Mouse (Mus musculus): ENCODE data around the gene Pnmal2.

Gene Pnmal2

GRCm38 (mm10) chr7:16944061-16944807, at the start of gene Pnmal2:
Pnmal2 (plus strand) TSS chr7:16944682.
- DNase-seq: peak; percentile 95

DNA sequence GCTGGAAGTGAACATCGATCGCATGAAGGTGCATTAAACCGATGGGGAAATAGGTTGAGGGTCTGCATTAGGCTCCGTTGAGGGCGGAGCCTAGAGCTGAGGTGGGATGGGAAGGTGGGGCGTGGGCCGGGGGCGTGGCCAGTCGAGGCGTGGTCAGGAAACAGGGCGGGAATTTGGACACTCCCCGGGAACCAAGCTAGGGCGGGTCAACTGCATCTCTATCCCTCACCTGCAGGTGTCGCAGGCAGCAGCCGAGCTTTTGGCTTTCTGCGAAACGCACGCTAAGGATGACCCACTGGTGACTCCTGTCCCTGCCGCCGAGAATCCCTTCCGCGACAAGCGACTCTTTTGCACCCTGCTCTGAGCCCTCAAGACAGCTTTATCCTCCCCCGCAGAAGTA, 49.5 kb upstream of the Pnmal2 start:
- DNase-seq: peak; percentile 83

- DNase-seq: no peak
These were observed 49.0 kb upstream of the Pnmal2 start for GRCm38 (mm10) chr7:16895511-16895910.

GRCm38 (mm10) chr7:16900526-16900925, 44.0 kb upstream of the Pnmal2 start:
- DNase-seq: no peak

DNA sequence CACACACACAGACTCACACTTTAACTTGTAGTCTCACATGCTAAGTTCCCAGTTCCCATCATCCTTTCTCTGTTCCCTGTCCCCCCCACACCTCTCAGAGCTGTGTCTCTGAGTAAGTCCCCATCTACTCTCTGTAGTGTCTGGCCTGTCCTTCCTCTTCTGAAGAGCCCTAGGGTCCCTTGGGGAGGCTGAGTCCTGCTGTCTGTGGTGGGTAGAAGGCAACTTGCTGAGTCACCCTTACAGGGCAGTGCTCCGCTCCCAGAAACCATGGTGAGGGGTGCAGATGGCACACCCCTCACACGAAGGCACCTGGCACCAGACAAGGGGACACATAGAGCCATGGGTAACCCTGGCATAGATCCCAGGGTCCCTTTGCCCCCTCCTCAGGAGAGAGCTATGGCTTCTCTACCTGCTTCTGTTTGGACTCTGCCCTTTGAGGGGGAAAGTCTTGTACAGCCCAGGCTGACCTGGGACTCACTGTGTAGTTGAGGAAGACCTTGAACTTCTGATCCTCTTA, 41.0 kb upstream of the Pnmal2 start:
- DNase-seq: no peak

GRCm38 (mm10) chr7:16904120-16904675, 40.3 kb upstream of the Pnmal2 start:
- no peak for DNase-seq

DNA sequence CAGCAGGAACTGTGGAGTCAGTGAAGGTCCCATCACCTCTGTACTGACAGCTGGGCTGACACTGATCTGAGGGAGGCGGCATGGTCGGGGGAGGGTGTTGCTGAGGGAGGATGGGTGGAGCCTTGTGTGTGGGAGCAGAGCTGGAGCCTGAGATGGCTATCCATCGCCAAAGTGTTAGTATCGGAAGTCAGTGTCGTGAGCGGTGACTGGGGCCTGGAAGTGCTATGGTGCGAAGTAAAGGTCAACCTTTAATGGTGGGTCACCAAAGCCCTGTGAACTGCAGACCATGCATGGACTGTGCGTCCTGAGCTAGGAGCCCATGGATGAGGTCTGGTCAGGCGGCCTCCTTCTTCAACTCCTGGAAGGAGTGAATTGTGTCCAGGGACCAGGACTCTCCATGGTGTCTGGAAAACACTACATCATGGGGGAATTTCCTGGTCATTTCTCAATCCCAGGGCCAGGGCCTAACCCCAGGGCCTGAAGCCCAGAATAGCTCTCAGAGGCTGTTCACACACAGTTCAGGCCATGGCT, 38.9 kb upstream of the Pnmal2 start:
- peak; percentile 54 for DNase-seq

DNA sequence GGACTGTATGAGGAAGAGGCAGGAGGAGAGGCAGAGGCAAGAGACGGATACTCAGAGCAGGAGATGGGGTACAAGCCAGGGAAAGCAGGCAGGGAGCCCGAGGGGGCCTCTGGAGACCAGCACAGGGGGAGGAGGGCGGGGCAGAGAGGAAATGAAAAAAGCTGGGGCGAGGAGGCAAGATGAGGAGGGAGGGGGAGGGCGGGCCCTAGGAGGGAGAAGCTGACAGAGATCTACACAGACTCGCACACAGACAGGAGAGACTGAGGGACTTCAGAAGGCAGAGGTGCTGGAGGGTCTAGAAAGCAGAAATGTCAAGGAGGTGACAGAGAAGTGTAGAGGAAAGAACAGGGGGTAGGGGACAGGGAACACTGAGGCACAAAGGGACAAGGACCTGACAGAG, 38.2 kb upstream of the Pnmal2 start, which contains the start of gene Ptgir:
Gene Ptgir, plus strand, starts transcription at position 210 of the 400 bp plus-strand sequence.
- DNase-seq: peak; percentile 73

DNA sequence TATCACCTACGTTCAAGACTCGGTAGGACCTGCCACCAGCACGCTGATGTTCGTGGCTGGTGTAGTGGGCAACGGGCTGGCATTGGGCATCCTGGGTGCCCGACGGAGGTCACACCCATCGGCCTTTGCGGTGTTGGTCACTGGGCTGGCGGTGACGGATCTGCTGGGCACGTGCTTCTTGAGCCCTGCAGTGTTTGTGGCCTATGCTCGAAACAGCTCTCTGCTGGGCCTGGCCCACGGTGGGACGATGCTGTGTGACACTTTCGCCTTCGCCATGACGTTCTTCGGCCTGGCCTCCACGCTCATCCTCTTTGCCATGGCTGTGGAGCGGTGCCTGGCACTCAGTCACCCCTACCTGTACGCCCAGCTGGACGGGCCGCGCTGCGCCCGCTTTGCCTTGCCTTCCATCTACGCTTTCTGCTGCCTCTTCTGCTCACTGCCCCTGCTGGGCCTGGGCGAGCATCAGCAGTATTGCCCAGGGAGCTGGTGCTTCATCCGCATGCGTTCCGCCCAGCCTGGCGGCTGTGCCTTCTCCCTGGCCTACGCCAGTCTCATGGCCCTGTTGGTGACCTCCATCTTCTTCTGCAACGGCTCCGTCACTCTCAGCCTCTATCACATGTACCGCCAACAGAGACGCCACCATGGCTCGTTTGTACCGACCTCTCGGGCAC, 37.5 kb upstream of the Pnmal2 start:
- DNase-seq: no peak

DNA sequence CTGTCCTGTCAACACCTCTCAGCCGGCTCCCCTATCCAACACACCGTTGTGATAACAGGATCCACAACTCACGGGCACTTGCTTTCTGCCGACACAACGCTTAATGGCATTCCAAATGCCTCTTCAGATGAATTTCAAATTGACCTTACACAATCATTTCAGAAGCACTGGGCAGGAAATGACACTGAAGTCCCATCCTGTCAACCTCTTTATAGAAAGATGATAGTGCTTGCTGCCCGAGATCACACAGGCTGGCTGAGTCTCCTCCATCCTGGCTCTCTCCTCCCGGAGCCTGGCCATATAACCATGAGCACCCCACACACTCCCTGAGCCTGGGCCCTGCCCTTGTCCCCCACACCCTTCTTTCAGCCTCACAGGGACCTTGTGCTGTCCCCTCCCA, 36.6 kb upstream of the Pnmal2 start:
- no peak for DNase-seq

- DNase-seq: no peak
These were observed 36.1 kb upstream of the Pnmal2 start for GRCm38 (mm10) chr7:16908367-16908766.

DNA sequence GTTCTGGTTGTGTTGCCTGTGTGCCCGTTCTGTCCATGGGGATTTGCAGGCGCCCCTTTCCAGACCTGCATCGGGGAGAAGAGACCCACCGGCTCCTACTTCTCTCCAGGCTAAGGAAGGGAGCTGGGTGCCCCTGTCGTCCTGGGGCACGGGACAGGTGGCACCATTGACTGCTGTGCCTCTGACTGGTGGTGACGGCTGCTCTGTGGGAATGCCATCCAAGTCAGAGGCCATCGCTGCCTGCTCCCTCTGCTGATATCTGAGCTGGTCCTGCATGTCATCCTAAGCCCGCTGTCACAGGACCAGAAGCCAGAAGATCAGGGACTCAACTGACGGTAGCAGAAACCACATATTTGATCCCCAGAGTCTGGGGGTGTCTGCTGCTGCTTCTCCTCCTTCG, 35.6 kb upstream of the Pnmal2 start:
- no peak for DNase-seq

GRCm38 (mm10) chr7:16909909-16910308, 34.6 kb upstream of the Pnmal2 start:
- no peak for DNase-seq

GRCm38 (mm10) chr7:16911904-16912303, 32.6 kb upstream of the Pnmal2 start:
- DNase-seq: no peak

DNA sequence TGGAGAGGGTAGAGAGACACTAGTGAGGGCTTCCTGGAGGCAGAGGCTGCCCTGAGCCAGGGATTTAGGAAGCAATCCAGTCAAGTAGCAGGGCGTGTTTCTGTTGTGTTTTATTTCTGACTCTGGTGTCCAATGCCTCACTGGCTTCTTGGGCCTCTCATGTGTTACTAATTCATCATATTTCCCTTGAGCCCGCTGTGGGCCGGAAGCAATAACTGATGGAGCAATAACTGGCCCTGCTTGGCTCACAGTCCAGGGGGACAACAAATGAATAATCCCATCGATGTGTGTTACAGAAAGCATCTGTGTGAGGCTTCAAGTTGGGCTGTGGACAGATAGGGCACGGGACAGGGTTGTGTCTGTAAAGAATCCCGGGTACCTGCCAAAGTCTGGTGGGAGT, 32.1 kb upstream of the Pnmal2 start:
- no peak for DNase-seq

- DNase-seq: peak; percentile 82
These were observed 30.6 kb upstream of the Pnmal2 start for GRCm38 (mm10) chr7:16913806-16914452.

- peak; percentile 13 for DNase-seq
These were observed 29.8 kb upstream of the Pnmal2 start for GRCm38 (mm10) chr7:16914453-16915343.

GRCm38 (mm10) chr7:16915461-16916340, 28.8 kb upstream of the Pnmal2 start:
- peak; percentile 10 for DNase-seq

DNA sequence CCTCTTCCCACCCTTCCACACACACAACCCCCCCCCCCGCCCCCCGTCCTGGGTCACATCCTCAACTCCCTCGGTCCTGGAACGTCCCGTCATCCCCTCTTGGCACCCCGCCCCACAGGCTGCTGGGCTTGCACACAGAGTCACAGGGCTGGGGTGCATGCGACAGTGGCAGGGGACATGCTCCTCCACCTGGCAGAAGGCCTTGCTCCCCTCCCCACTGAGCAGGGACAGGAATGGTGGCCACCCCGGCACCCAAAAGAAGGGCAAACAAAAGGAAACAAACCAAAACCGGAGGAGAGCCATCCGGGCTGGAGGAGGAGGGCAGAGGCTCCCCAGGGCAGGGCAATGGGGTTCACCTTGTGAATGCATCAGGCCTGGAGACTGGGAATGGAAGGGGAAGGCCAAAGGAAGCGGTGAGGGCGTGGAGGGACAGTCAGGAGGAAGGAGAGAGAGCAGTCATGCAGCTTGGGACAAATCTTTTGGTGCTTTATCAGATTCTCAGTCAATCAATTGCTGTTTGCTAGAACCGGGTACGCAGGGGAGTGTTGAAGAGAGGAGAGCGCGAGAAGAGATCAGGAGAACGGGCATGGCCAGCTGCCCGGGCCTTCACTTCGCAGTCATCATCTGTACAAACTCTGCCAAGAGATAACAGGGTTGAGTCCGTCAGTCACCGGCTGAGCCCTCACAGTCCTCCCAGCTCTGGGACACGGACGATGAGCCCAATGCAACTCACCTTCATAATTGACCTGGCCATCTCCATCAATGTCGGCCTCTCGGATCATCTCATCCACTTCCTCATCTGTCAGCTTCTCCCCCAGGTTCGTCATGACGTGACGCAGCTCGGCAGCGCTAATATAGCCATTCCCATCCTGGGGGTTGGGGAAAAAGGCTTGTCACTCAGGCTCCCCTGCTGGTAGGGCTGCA, 27.9 kb upstream of the Pnmal2 start:
- DNase-seq: peak; percentile 18

GRCm38 (mm10) chr7:16917447-16917846, 27.0 kb upstream of the Pnmal2 start:
- DNase-seq: no peak

All from thymus, postnatal 4 days (tissue).